Mouse (Mus musculus): ENCODE measurements at regions not wholly inside any gene's neighbourhood (a gene's known extent, or its start where the extent isn't known, plus 50 kb on each side); places are given as distances from the start of the nearest gene placed in this dataset.

- DNase-seq (ENCODE audit: extremely low read depth, low read depth, low spot score) = no peak
These were observed 100.8 kb upstream of the Fshr start for GRCm38 (mm10) chr17:89301325-89301724.

- no peak for DNase-seq (ENCODE audit: extremely low read depth, low read depth, low spot score)
These were observed 97.0 kb upstream of the Fshr start for GRCm38 (mm10) chr17:89297277-89298002.

DNA sequence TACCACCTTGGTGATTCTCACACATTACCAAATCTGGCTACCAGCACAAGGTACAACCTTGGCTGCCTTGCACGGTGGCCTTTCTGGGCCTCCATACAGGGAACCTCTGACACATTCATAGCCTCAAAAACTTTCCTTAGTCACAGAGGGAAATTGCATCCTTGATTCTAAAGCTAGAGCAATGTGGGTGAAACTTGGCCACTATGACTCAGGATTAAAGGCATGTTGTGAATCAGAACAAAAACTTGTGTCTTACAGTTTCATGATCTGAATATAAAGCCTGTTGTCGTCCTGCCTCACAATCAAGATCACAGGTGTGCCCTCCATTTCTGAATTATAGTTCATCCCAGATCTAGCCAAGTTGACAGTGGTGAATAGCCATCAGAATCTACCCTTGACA, 80.8 kb upstream of the Fshr start:
- DNase-seq (ENCODE audit: extremely low read depth, low read depth, low spot score) = no peak

DNA sequence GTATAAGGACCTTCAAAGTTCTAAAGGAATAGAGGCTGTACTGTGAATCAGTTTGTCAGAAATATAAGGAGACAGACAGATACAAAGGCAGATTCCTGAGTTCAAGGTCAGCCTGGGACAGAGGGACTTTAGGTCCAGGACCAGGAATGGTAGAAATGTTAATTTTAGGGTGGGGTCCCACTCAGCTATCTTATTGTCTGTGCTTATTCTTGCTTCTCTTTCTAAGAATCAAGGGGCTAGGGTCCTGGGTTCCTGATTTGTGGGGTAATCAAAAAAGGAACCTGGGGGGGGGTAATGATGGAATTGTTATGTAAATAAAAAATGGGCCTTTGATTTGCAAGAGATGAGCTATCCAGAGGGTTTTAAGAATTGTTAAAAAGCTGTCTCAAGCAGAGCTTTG, 71.7 kb upstream of the Fshr start:
- DNase-seq (ENCODE audit: extremely low read depth, low read depth, low spot score) = no peak

DNA sequence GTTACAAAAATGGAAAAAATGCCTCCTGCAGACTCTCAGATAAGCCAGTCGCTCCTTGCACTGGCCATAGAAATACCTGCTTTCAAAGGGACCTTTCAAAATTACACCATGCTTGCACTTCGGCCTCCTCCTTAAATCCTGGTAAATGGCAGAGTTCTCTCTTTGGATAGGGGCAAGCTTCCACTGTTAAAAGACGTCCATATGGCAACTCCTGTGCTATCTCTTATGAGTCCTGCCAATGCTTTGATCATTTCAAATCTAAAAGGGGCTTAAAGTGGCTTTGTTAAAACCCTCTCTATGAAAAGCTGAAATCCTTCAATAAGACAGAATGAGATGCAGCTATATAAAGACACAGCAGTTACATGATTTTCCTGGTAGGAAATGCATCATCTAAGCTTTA, 55.2 kb upstream of the Fshr start:
- DNase-seq (ENCODE audit: extremely low read depth, low read depth, low spot score) = no peak

DNA sequence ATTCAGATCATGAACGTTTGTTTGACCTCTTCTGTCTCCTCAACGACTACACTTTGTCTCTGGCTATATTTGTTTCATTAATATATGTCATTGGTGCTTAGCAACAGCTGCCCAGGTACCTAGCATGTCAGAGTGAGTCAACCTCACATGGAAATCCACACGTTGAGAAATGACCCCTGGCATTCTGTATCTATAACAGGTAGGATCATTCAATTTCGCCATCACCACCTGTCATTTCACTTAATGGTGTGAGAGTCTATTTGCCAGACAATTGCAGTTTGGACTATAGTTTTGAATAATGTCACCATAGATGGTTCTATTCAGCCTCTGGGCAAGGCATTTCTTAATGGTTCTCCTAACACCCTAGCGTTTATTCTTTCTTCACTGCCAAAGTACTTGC, 50.3 kb upstream of the Fshr start:
- peak; percentile 93 for DNase-seq (ENCODE audit: extremely low read depth, low read depth, low spot score)

All from fat pad, adult 2 months (tissue).